Mouse (Mus musculus): ENCODE measurements at regions not wholly inside any gene's neighbourhood (a gene's known extent, or its start where the extent isn't known, plus 50 kb on each side); places are given as distances from the start of the nearest gene placed in this dataset.

DNA sequence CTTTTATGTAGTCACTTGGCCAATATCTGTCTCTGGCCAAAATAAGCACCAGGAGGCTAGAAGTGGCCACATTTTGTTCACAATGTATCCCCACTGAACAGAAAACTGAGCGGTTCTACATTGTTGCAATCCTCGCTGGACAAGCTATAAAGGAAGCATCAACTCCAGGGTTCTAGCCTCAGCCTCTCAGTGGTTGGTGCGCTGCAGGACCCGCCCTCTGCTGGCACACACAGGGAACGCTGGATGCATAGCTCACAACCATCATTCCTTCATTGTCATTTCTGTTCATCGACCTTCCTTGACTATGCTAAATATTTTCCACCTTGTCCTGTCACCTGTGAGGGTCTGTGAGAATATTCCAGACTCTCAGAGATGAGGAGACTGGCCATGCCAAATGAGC, 182.5 kb downstream of the Msrb3 start:
- TF ChIP-seq CTCF (IDR thresholded peaks at IDR 0.05; ENCODE audit: extremely low read depth, insufficient read depth, low read length) (no peak), POLR2A (IDR thresholded peaks at IDR 0.05; ENCODE audit: extremely low read depth, insufficient read depth, low read length) (no peak)
